Mouse (Mus musculus): ENCODE data around the gene Ccnb1ip1. TPM values are rescaled to one million over a fixed set of nuclear protein-coding genes. Genes with fewer than 3 reads are reported as not detected.

Ccnb1ip1 gene
- polyA plus RNA-seq, 1 experiment = not detected

GRCm38 (mm10) chr14:50799502-50800259 is 7.9 kb downstream of the Ccnb1ip1 start:
- Histone ChIP-seq H3K4me3 (ENCODE audit: extremely low read depth, insufficient read depth, insufficient read length) (no peak overlapping the region), H3K4me1 (ENCODE audit: control insufficient read depth, insufficient read depth, insufficient read length) (no peaks in the 10 kb centered on the region), H3K36me3 (ENCODE audit: control insufficient read depth, insufficient read depth, low read length) (no peaks in the 10 kb centered on the region), H3K27ac (ENCODE audit: insufficient read depth, low read length) (no peak overlapping the region), H3K27me3 (ENCODE audit: control insufficient read depth, insufficient read depth, low read length) (no peaks in the 10 kb centered on the region)
- peak; percentile 43 to 64 for DNase-seq (ENCODE audit: low read depth in 1 of 2, low spot score in 2 of 2)
- WGBS = 14% methylated on average over 3 of the region's 3 CpGs
- TF ChIP-seq CTCF (IDR thresholded peaks at IDR 0.05; ENCODE audit: extremely low read depth, insufficient read depth, insufficient read length, insufficient replicate concordance) = no peak
- no peak for TF ChIP-seq POLR2A (IDR thresholded peaks at IDR 0.05; ENCODE audit: low read depth, low read length)

- WGBS = 78% methylated on average over 2 of the region's 2 CpGs
- Histone ChIP-seq H3K4me1 (ENCODE audit: control insufficient read depth, insufficient read depth, insufficient read length) (no peaks in the 10 kb centered on the region), H3K4me3 (ENCODE audit: extremely low read depth, insufficient read depth, insufficient read length) (no peak overlapping the region), H3K36me3 (ENCODE audit: control insufficient read depth, insufficient read depth, low read length) (no peaks in the 10 kb centered on the region), H3K27me3 (ENCODE audit: control insufficient read depth, insufficient read depth, low read length) (no peaks in the 10 kb centered on the region), H3K27ac (ENCODE audit: insufficient read depth, low read length) (no peak overlapping the region)
- TF ChIP-seq POLR2A (IDR thresholded peaks at IDR 0.05; ENCODE audit: low read depth, low read length) = no peak
- TF ChIP-seq CTCF (IDR thresholded peaks at IDR 0.05; ENCODE audit: extremely low read depth, insufficient read depth, insufficient read length, insufficient replicate concordance) = no peak
- no peak for DNase-seq (ENCODE audit: low read depth in 1 of 2, low spot score in 2 of 2)
These were observed 9.0 kb downstream of the Ccnb1ip1 start for GRCm38 (mm10) chr14:50798512-50798911.

- Histone ChIP-seq H3K4me1 (ENCODE audit: control insufficient read depth, insufficient read depth, insufficient read length) (no peaks in the 10 kb centered on the region), H3K27ac (ENCODE audit: insufficient read depth, low read length) (no peak overlapping the region), H3K27me3 (ENCODE audit: control insufficient read depth, insufficient read depth, low read length) (no peaks in the 10 kb centered on the region), H3K36me3 (ENCODE audit: control insufficient read depth, insufficient read depth, low read length) (no peaks in the 10 kb centered on the region), H3K4me3 (ENCODE audit: extremely low read depth, insufficient read depth, insufficient read length) (no peak overlapping the region)
- DNase-seq (ENCODE audit: low read depth in 1 of 2, low spot score in 2 of 2) = no peak
- 90% methylated on average over 1 of the region's 1 CpGs for WGBS
- TF ChIP-seq CTCF (IDR thresholded peaks at IDR 0.05; ENCODE audit: extremely low read depth, insufficient read depth, insufficient read length, insufficient replicate concordance) (no peak), POLR2A (IDR thresholded peaks at IDR 0.05; ENCODE audit: low read depth, low read length) (no peak)
These were observed 11.1 kb downstream of the Ccnb1ip1 start for GRCm38 (mm10) chr14:50796464-50796863.

- no peaks in the 10 kb centered on the region for H3K36me3 ChIP-seq (ENCODE audit: control insufficient read depth, insufficient read depth, low read length)
These were observed 11.6 kb downstream of the Ccnb1ip1 start for GRCm38 (mm10) chr14:50795965-50796364.

GRCm38 (mm10) chr14:50795261-50795935 is 12.1 kb downstream of the Ccnb1ip1 start:
- Histone ChIP-seq H3K27ac (ENCODE audit: insufficient read depth, low read length) (no peak overlapping the region), H3K27me3 (ENCODE audit: control insufficient read depth, insufficient read depth, low read length) (no peaks in the 10 kb centered on the region), H3K4me3 (ENCODE audit: extremely low read depth, insufficient read depth, insufficient read length) (no peak overlapping the region), H3K36me3 (ENCODE audit: control insufficient read depth, insufficient read depth, low read length) (no peaks in the 10 kb centered on the region), H3K4me1 (ENCODE audit: control insufficient read depth, insufficient read depth, insufficient read length) (no peaks in the 10 kb centered on the region)
- DNase-seq (ENCODE audit: low read depth in 1 of 2, low spot score in 2 of 2) = no peak
- WGBS = 94% methylated on average over 24 of the region's 24 CpGs
- no peak for TF ChIP-seq POLR2A (IDR thresholded peaks at IDR 0.05; ENCODE audit: low read depth, low read length)
- TF ChIP-seq CTCF (IDR thresholded peaks at IDR 0.05; ENCODE audit: extremely low read depth, insufficient read depth, insufficient read length, insufficient replicate concordance) = no peak

More at GRCm38 (mm10) chr14:50795965-50796364, 11.6 kb downstream of the Ccnb1ip1 start:
- Histone ChIP-seq H3K4me3 (ENCODE audit: extremely low read depth, insufficient read depth, insufficient read length) (no peak overlapping the region), H3K27me3 (ENCODE audit: control insufficient read depth, insufficient read depth, low read length) (no peaks in the 10 kb centered on the region), H3K27ac (ENCODE audit: insufficient read depth, low read length) (no peak overlapping the region), H3K4me1 (ENCODE audit: control insufficient read depth, insufficient read depth, insufficient read length) (no peaks in the 10 kb centered on the region)
- TF ChIP-seq CTCF (IDR thresholded peaks at IDR 0.05; ENCODE audit: extremely low read depth, insufficient read depth, insufficient read length, insufficient replicate concordance) (no peak), POLR2A (IDR thresholded peaks at IDR 0.05; ENCODE audit: low read depth, low read length) (no peak)
- 88% methylated on average over 4 of the region's 4 CpGs for WGBS
- no peak for DNase-seq (ENCODE audit: low read depth in 1 of 2, low spot score in 2 of 2)

- DNase-seq (ENCODE audit: low read depth in 1 of 2, low spot score in 2 of 2) = no peak
- WGBS = 18% methylated on average over 2 of the region's 2 CpGs
- H3K27ac ChIP-seq (ENCODE audit: insufficient read depth, low read length) = no peak overlapping the region
- H3K36me3 ChIP-seq (ENCODE audit: control insufficient read depth, insufficient read depth, low read length) = no peaks in the 10 kb centered on the region
- H3K27me3 ChIP-seq (ENCODE audit: control insufficient read depth, insufficient read depth, low read length) = no peaks in the 10 kb centered on the region
- no peaks in the 10 kb centered on the region; the same call in 1 of the 2 replicates for H3K4me1 ChIP-seq (ENCODE audit: control insufficient read depth, insufficient read depth, insufficient read length)
- H3K4me3 ChIP-seq (ENCODE audit: extremely low read depth, insufficient read depth, insufficient read length) = no peak overlapping the region
- TF ChIP-seq POLR2A (IDR thresholded peaks at IDR 0.05; ENCODE audit: low read depth, low read length) = no peak
These were observed 19.4 kb downstream of the Ccnb1ip1 start for GRCm38 (mm10) chr14:50788157-50788556.

GRCm38 (mm10) chr14:50785251-50785637 is 22.3 kb downstream of the Ccnb1ip1 start, which contains the start of gene Ttc5:
Gene Ttc5 (minus strand): TSS chr14:50785519.
- Histone ChIP-seq H3K27me3 (ENCODE audit: control insufficient read depth, insufficient read depth, low read length) (no peaks in the 10 kb centered on the region), H3K27ac (ENCODE audit: insufficient read depth, low read length) (peak within 1 kb of the TSS; percentile 86)
- WGBS = 1% methylated on average over 21 of the region's 21 CpGs

More at GRCm38 (mm10) chr14:50785251-50785637, 22.3 kb downstream of the Ccnb1ip1 start, which contains the start of gene Ttc5:
- DNase-seq (ENCODE audit: low read depth in 1 of 2, low spot score in 2 of 2) = peak; percentile 85 to 88
- H3K36me3 ChIP-seq (ENCODE audit: control insufficient read depth, insufficient read depth, low read length) = peaks cover 5% of the 10 kb centered on the region
- peak within 1 kb of the TSS; percentile 81 for H3K4me3 ChIP-seq (ENCODE audit: extremely low read depth, insufficient read depth, insufficient read length)
- H3K4me1 ChIP-seq (ENCODE audit: control insufficient read depth, insufficient read depth, insufficient read length) = no peaks in the 10 kb centered on the region; the same call in 1 of the 2 replicates
- TF ChIP-seq CTCF (IDR thresholded peaks at IDR 0.05; ENCODE audit: extremely low read depth, insufficient read depth, insufficient read length, insufficient replicate concordance) (peak; percentile 92), POLR2A (IDR thresholded peaks at IDR 0.05; ENCODE audit: low read depth, low read length) (0 out of 2 replicates have a peak, but pooled peaks have one; percentile 30)
